Mouse (Mus musculus) limb, embryonic 11.5 days (tissue): ENCODE results near the gene Apoa4. TPM values are rescaled to one million over a fixed set of nuclear protein-coding genes. Genes with fewer than 3 reads are reported as not detected.

ENCODE experiments used
- ATAC-seq: fragments of 200-750 bp; cut with Nextera tagmentation; 2 replicates; pipeline ENCODE4 v1.8.0; 2017; ENCODE audit warnings: low read depth; ENCODE audit not compliant: insufficient number of reproducible peaks, low FRiP score, low TSS enrichment
- DNase-seq: peaks from one replicate; pipeline ENCODE4 v3.0.0-alpha.2; 2015; ENCODE audit warnings: low spot score
- H3K27ac ChIP-seq: fragments of 300-500 bp; sonication (generic); replicated peaks from 2 replicates; pipeline ENCODE4 v1.5.1; 2014; ENCODE audit warnings: low read depth, mild to moderate bottlenecking, low read length
- H3K27me3 ChIP-seq: fragments of 300-500 bp; sonication (generic); 2 replicates; pipeline ENCODE4 v1.6.1; 2014; ENCODE audit warnings: mild to moderate bottlenecking, low read length, mixed read lengths; ENCODE audit not compliant: control insufficient read depth, insufficient read depth
- H3K36me3 ChIP-seq: fragments of 300-500 bp; sonication (generic); 2 replicates; pipeline ENCODE4 v1.6.1; 2014; ENCODE audit warnings: mild to moderate bottlenecking, low read length, moderate library complexity, mixed read lengths; ENCODE audit not compliant: control insufficient read depth, insufficient read depth
- H3K4me1 ChIP-seq: fragments of 300-500 bp; sonication (generic); 2 replicates; pipeline ENCODE4 v1.6.1; 2014; ENCODE audit warnings: low read length, mixed read lengths; ENCODE audit not compliant: control insufficient read depth, insufficient read depth
- H3K4me2 ChIP-seq: fragments of 300-500 bp; sonication (generic); 2 replicates; pipeline ENCODE4 v1.6.1; 2014; ENCODE audit warnings: low read depth, mild to moderate bottlenecking, moderate library complexity; ENCODE audit not compliant: severe bottlenecking
- H3K4me3 ChIP-seq: fragments of 300-500 bp; sonication (generic); 2 replicates; pipeline ENCODE4 v1.5.1; 2014; ENCODE audit warnings: low read depth, low read length
- H3K9ac ChIP-seq: fragments of 300-500 bp; sonication (generic); 2 replicates; pipeline ENCODE4 v1.6.1; 2014; ENCODE audit warnings: mild to moderate bottlenecking, low read length
- H3K9me3 ChIP-seq: fragments of 300-500 bp; sonication (generic); 2 replicates; pipeline ENCODE4 v1.6.1; 2016; ENCODE audit warnings: low read length; ENCODE audit not compliant: control insufficient read depth
- WGBS: fragments of 180-500 bp; shearing (Covaris S2); extraction: QIAGEN DNeasy Blood & Tissue Kit; methylation state at CpG from one replicate; pipeline ENCODE4 v1.1.7; 2014; 5-methylcytosine and 5-hydroxymethylcytosine counted together
- polyA plus RNA-seq: library from polyadenylated mRNA; unstranded; fragments of >200 nt; fragmentation: Nextera tagmentation; extraction: Ambion mirVana; gene quantifications from 2 replicates; pipeline ENCODE4 v1.2.1, GENCODE M21; 2014

The Apoa4 gene
- polyA plus RNA-seq, 1 experiment from 2014 or later = not detected

GRCm38 (mm10) chr9:46216744-46217470, 23.6 kb upstream of the Apoa4 start:
- DNase-seq = no peak
- H3K27ac ChIP-seq = 0 out of 2 replicates have a peak overlapping the region, but pooled peaks have one; percentile 36
- H3K27me3 ChIP-seq = no peaks in the 10 kb centered on the region
- no peak overlapping the region for H3K4me2 ChIP-seq
- WGBS = 92% methylated on average over 13 of the region's 13 CpGs
- no peaks in the 10 kb centered on the region for H3K4me1 ChIP-seq
- H3K36me3 ChIP-seq = peaks cover 14% of the 10 kb centered on the region; the same call in 1 of the 2 replicates
- H3K4me3 ChIP-seq = no peak overlapping the region
- no peak for ATAC-seq
- H3K9me3 ChIP-seq = no peaks in the 10 kb centered on the region
- no peak overlapping the region for H3K9ac ChIP-seq

GRCm38 (mm10) chr9:46218176-46218575, 22.3 kb upstream of the Apoa4 start:
- Histone ChIP-seq H3K4me1 (no peaks in the 10 kb centered on the region), H3K27me3 (no peaks in the 10 kb centered on the region), H3K4me3 (no peak overlapping the region), H3K36me3 (peaks cover 12% of the 10 kb centered on the region; the same call in 1 of the 2 replicates), H3K9me3 (no peaks in the 10 kb centered on the region), H3K9ac (no peak overlapping the region), H3K4me2 (no peak overlapping the region), H3K27ac (no peak overlapping the region)
- ATAC-seq (no peak), DNase-seq (no peak)
- 65% methylated on average over 9 of the region's 9 CpGs for WGBS

- H3K4me1 ChIP-seq = no peaks in the 10 kb centered on the region
- no peak overlapping the region for H3K27ac ChIP-seq
- no peaks in the 10 kb centered on the region for H3K9me3 ChIP-seq
- H3K4me3 ChIP-seq = no peak overlapping the region
- whole genome bisulfite sequencing = 88% methylated on average over 6 of the region's 6 CpGs
- H3K27me3 ChIP-seq = no peaks in the 10 kb centered on the region
- DNase-seq (no peak), ATAC-seq (no peak)
- no peak overlapping the region for H3K4me2 ChIP-seq
- H3K36me3 ChIP-seq = peaks cover 9% of the 10 kb centered on the region; the same call in 1 of the 2 replicates
- H3K9ac ChIP-seq = no peak overlapping the region
These were observed 17.4 kb upstream of the Apoa4 start for GRCm38 (mm10) chr9:46223090-46223489.

GRCm38 (mm10) chr9:46224101-46224500, 16.4 kb upstream of the Apoa4 start:
- Histone ChIP-seq H3K4me3 (no peak overlapping the region), H3K9me3 (no peaks in the 10 kb centered on the region), H3K4me1 (no peaks in the 10 kb centered on the region), H3K27ac (no peak overlapping the region), H3K9ac (no peak overlapping the region), H3K4me2 (no peak overlapping the region), H3K36me3 (peaks cover 9% of the 10 kb centered on the region; the same call in 1 of the 2 replicates), H3K27me3 (no peaks in the 10 kb centered on the region)
- DNase-seq (no peak), ATAC-seq (no peak)
- WGBS = 85% methylated on average over 3 of the region's 3 CpGs

GRCm38 (mm10) chr9:46224945-46225660, 15.4 kb upstream of the Apoa4 start:
- ATAC-seq = no peak
- WGBS = 71% methylated on average over 5 of the region's 5 CpGs
- no peak overlapping the region for H3K4me2 ChIP-seq

GRCm38 (mm10) chr9:46227064-46227614, 13.4 kb upstream of the Apoa4 start:
- ATAC-seq (no peak), DNase-seq (no peak)
- Histone ChIP-seq H3K4me3 (no peak overlapping the region), H3K27me3 (no peaks in the 10 kb centered on the region), H3K4me1 (peaks cover 2% of the 10 kb centered on the region; the same call in 1 of the 2 replicates), H3K27ac (no peak overlapping the region), H3K36me3 (peaks cover 2% of the 10 kb centered on the region; the same call in 1 of the 2 replicates), H3K4me2 (no peak overlapping the region), H3K9ac (no peak overlapping the region), H3K9me3 (no peaks in the 10 kb centered on the region)
- 91% methylated on average over 3 of the region's 3 CpGs for WGBS

More at GRCm38 (mm10) chr9:46224945-46225660, 15.4 kb upstream of the Apoa4 start:
- Histone ChIP-seq H3K27me3 (no peaks in the 10 kb centered on the region), H3K4me1 (no peaks in the 10 kb centered on the region), H3K9ac (no peak overlapping the region), H3K27ac (no peak overlapping the region), H3K36me3 (peaks cover 9% of the 10 kb centered on the region; the same call in 1 of the 2 replicates), H3K4me3 (no peak overlapping the region), H3K9me3 (no peaks in the 10 kb centered on the region)
- no peak for DNase-seq

- Histone ChIP-seq H3K27me3 (no peaks in the 10 kb centered on the region), H3K9me3 (no peaks in the 10 kb centered on the region), H3K36me3 (no peaks in the 10 kb centered on the region; the same call in 1 of the 2 replicates), H3K4me2 (no peak within 1 kb of the TSS), H3K9ac (no peak within 1 kb of the TSS), H3K27ac (no peak within 1 kb of the TSS), H3K4me1 (peaks cover 2% of the 10 kb centered on the region; the same call in 1 of the 2 replicates), H3K4me3 (no peak within 1 kb of the TSS)
- 71% methylated on average over 9 of the region's 9 CpGs for WGBS
- DNase-seq (no peak), ATAC-seq (no peak)
These were observed 12.0 kb upstream of the Apoa4 start, which contains the start of gene Apoa1 for GRCm38 (mm10) chr9:46228491-46228890. Gene Apoa1 (plus strand): TSS chr9:46228580.
